Mouse (Mus musculus) T-helper 1 cell (primary cell): ENCODE results near the gene Tmem104.

Source experiments
- in situ Hi-C: fragments of 300-600 bp; cut with MboI, MseI; formaldehyde crosslinking; loops from one replicate; pipeline ENCODE4 v1.15.1; 2025; ENCODE audit warnings: high pct_unique_total_duplicates

Tmem104 gene

GRCm38 (mm10) chr11:115259134-115259533 is 71.8 kb downstream of the Tmem104 start:
- in situ Hi-C loops = no loop called here

GRCm38 (mm10) chr11:115262954-115263353 is 75.7 kb downstream of the Tmem104 start:
- in situ Hi-C loops = loop anchor here (5.0 kb wide), 1 partner anchor 56 kb away; no protein-coding TSS in a partner anchor

- in situ Hi-C loops = loop anchor here (5.0 kb wide), 1 partner anchor 57 kb away; no protein-coding TSS in a partner anchor
These were observed 77.0 kb downstream of the Tmem104 start for GRCm38 (mm10) chr11:115264136-115264861.

GRCm38 (mm10) chr11:115264862-115265668 is 77.8 kb downstream of the Tmem104 start:
- in situ Hi-C loops = loop anchor here (5.0 kb wide), 1 partner anchor 58 kb away; no protein-coding TSS in a partner anchor

DNA sequence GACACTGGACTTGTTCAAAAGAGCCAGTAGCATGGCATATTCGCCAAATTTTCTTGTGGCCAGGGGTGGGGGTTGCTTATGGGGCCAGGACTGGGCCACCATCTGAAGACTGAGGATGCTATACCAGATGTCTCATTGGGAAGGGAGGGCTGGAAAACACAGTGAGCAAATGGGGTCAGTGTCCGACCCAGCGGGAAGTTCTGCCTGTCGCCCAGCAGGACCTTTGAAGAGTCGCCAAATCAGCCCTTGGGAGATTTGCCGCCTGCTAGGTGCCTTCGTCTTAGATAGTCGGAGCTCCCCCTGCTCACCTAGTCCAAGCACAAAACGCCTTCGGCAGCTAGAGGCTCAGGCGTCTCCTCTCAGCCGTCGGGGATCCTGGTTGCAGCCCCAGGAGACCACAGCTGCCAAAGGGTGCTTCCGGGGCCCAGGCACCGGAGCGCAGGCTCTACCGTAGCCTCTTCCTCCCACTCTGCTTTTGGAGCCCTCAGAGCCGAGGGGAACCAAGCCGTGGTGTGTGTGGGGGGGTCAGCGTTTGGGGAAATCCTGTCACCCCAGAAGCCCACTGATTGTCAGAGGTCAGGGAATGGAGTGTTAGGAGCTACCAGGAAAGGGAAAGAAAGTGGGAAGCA is 78.6 kb downstream of the Tmem104 start:
- in situ Hi-C loops = no loop called here

DNA sequence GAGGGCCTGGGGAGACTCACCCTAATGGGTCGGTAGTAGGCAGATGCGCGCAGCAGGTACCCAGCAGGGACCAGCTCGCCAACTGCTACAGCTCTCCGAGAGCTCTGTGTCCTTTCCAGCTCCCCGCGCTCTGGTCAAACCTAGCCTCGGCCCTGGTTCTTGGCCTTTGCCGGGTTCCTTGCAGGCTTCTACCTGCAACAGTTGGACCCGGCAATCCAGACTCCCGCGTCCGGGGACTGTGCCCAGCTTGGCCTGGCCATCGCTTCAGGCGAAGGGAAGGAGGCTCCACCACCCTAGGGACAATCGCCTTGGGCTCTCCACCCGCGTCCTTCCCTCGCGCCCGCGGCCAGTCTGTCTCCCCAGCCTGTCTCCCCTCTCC is 79.1 kb downstream of the Tmem104 start:
- in situ Hi-C loops = no loop called here

- in situ Hi-C loops = no loop called here
These were observed 80.0 kb downstream of the Tmem104 start, which contains the start of gene Grin2c for GRCm38 (mm10) chr11:115267061-115267883. Gene Grin2c, minus strand, starts transcription at chr11:115267243.

DNA sequence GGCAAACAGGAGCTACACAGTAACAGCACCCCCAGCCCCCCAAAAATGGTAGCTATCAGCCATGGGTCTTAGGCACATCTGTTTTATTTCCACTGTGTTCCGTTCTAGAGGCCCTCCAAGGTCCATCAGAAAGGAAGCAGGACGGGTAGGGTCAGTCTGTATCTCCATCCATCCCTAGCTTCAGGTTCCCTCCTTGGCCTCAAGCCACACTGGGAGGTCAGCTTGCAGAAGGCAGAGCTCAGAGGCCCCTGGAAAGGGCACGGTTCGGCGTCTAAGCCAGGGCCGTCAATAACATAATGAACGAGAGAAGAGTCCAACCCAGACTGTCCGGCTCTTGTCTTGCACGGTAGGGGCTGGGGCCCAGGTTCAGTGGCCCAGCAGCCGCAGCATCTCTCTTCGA is 80.7 kb downstream of the Tmem104 start:
- in situ Hi-C loops = no loop called here

DNA sequence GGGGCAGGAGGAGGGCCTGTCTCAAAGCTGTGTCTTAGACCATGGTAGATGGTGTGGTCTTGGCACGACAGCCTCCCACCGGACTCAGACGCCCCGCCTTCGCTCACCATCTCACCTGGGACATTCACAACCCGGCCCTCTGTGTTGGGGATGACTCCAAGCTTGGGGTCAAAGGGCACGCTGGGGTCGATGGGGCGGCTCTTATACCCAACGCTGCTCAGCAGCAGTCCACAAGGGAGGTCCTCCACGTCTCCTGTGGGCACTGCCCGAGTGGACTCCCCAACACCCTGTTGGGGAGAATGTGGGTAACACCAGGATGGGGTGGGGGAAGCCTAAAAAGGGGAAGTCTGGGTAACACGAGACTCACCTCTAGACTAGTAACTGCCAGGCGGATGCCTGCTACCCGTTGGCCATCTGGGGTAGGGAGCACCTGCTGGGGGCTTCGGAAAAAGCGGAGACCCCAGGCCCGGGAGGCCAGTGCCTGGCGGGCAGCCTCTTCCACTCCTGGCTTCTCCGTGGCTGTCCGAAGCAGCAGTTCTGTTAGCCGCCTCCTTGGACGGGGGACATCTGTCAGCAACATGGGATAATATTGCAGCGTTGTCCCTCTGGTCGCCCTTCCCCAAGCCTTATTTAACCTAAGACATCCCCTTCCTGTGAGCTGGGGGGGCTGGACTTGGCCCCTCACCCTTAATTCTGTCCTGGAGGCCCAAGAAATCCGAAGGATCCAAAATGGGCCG is 82.2 kb downstream of the Tmem104 start:
- in situ Hi-C loops = no loop called here

DNA sequence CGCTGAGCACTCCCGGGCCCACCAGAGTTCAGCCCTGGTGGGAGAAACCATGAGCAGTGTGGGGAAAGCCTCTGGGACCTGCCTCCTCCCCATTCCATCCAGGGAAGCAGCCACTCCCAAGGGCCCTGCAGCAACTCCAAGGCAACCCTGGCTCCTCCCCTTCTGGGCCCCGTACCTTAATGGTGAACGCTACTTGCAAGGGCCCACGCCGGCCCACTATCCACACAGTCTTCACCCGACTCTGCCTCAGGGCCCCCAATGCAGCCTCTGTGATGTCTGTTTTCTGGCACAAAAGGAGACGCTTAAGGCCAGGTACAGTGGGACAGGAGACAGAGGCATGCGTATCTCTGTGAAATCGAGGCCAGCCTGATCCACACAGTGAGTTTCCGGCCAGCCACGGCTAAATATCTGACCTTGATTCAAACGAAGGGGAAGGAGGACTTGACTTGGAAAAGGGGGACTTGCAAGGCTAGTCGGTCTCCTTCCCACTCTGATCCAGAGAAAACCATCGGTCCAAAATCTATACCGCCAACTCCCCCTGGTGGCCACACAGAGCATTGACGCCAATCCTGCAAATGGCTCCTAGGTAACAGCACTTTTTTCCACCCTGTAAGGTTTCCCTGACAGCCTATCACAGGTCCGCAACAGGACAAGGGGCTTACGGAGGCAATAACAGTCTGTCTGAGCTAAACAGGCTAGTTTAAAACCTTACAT is 83.0 kb downstream of the Tmem104 start:
- in situ Hi-C loops = no loop called here

DNA sequence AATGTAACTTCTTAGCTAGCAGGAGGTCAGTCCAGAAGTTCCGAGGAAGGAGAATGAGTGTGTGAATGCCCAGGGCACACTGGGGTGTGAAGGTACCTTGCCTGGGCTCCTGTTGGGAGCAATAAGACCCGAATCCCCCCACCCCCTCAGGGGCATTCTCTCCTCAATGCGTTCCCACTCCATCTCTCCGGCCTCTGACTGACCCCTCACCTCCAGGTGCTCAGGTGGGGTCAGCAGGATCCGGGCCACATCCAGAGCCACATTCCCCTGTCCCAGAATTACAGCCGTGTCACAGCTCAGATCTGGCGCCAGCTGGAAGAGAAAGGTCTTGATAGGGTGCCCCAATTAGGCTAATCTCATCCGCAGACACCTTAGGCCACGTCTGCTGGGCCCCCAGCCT is 83.8 kb downstream of the Tmem104 start:
- in situ Hi-C loops = no loop called here

GRCm38 (mm10) chr11:115271481-115271880 is 84.2 kb downstream of the Tmem104 start:
- in situ Hi-C loops = no loop called here

- in situ Hi-C loops = no loop called here
These were observed 85.7 kb downstream of the Tmem104 start for GRCm38 (mm10) chr11:115272894-115273498.

GRCm38 (mm10) chr11:115273735-115274134 is 86.4 kb downstream of the Tmem104 start:
- in situ Hi-C loops = no loop called here

DNA sequence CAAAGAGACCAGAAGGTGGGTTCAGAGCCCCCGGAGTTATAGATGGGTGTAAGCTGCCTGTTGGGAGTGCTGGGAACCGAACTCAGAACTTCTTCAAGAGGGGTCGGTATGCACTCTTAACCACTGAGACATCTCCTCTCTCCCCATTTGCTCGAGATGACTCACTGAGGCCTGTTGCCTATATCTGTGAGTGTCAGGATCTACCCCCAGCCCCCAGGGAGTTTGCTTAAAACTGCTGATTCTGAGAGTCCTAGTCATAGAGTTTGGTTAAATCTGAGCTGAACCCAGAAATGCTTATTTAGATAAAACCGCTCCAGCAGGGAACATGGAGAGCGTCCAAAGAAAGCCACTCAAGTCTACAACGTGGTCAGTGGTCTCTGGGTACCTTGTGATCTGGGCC is 86.9 kb downstream of the Tmem104 start:
- in situ Hi-C loops = no loop called here

- in situ Hi-C loops = loop anchor here (5.0 kb wide), 1 partner anchor 112 kb away; the partner anchor contains the start of gene Slc9a3r1
These were observed 87.5 kb downstream of the Tmem104 start for GRCm38 (mm10) chr11:115274771-115275170.

DNA sequence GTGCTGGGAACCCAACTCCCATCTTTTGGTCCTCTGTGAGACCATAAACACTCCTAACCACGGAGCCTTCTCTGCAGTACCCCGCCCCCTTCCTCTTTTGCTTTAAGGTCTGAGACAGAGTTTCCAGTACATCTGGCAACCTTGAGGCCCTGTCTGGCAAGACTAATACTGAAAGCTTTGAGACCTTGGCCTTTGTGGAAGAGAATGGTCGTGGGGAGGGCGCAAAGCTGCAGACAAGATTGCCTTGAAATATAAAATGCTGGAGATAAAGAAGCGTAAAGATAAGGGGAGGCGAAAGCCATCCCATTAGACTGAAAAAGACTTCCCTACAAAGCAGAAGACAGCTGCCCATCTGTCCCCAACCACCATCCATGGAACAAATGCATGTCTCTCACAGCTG is 88.2 kb downstream of the Tmem104 start:
- in situ Hi-C loops = loop anchor here (5.0 kb wide), 1 partner anchor 113 kb away; the partner anchor contains the start of gene Slc9a3r1

DNA sequence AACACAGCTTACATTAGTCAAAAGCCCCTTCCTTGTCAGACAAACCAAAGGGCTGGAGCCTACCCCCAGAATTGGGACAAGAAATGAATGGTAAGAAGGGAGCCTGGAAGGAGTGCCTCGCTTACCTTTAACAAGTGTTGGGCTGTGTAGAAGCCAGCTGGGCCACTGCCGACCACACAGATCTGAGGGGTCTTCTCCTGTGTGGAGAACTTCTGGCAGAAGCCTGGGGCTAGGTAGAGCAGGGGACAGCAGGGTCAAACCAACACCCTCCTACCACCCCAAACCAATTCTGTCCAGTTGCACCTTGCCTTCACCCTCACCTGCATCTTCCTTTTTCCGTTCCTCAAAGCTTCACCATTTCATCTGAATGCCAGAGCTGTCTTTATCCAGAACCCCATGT is 88.7 kb downstream of the Tmem104 start:
- in situ Hi-C loops = loop anchor here (5.0 kb wide), 1 partner anchor 114 kb away; the partner anchor contains the start of gene Slc9a3r1
